Mouse (Mus musculus) neural tube, embryonic 14.5 days (tissue): ENCODE measurements around the gene Atxn2. TPM values are rescaled to one million over a fixed set of nuclear protein-coding genes. Genes with fewer than 3 reads are reported as not detected.
"Not testable (repeated sequence)": the region's sequence is repeated elsewhere in the genome, so short reads cannot be mapped to it uniquely, and the experiment has no call there.

Experiments
- ATAC-seq: fragments of 200-750 bp; cut with Nextera tagmentation; 2 replicates; pipeline ENCODE4 v1.8.0; 2017; ENCODE audit warnings: low read depth, mild to moderate bottlenecking, moderate TSS enrichment, moderate library complexity
- H3K27ac ChIP-seq: fragments of 300-500 bp; sonication (generic); 2 replicates; pipeline ENCODE4 v1.5.1; 2014; ENCODE audit warnings: low read depth, mild to moderate bottlenecking, control low read depth, low read length, moderate library complexity, mixed read lengths
- H3K27me3 ChIP-seq: fragments of 300-500 bp; sonication (generic); 2 replicates; pipeline ENCODE4 v1.6.1; 2014; ENCODE audit warnings: low read length; ENCODE audit not compliant: control insufficient read depth, insufficient read depth
- H3K36me3 ChIP-seq: fragments of 300-500 bp; sonication (generic); 2 replicates; pipeline ENCODE4 v1.6.1; 2014; ENCODE audit warnings: low read length, mixed read lengths; ENCODE audit not compliant: control insufficient read depth, insufficient read depth
- H3K4me1 ChIP-seq: fragments of 300-500 bp; sonication (generic); 2 replicates; pipeline ENCODE4 v1.6.1; 2014; ENCODE audit warnings: low read length; ENCODE audit not compliant: control insufficient read depth, insufficient read depth
- H3K4me2 ChIP-seq: fragments of 300-500 bp; sonication (generic); 2 replicates; pipeline ENCODE4 v1.6.1; 2014; ENCODE audit warnings: mild to moderate bottlenecking, low read depth, low read length, control low read depth
- H3K4me3 ChIP-seq: fragments of 300-500 bp; sonication (generic); 2 replicates; pipeline ENCODE4 v1.5.1; 2014; ENCODE audit warnings: low read depth, low read length, control low read depth, mixed read lengths
- H3K9ac ChIP-seq: fragments of 300-500 bp; sonication (generic); replicated peaks from 2 replicates; pipeline ENCODE4 v1.6.1; 2014; ENCODE audit warnings: low read depth, mild to moderate bottlenecking, control low read depth, low read length, mixed read lengths
- H3K9me3 ChIP-seq: fragments of 300-500 bp; sonication (generic); 2 replicates; pipeline ENCODE4 v1.6.1; 2016; ENCODE audit warnings: low read length; ENCODE audit not compliant: control insufficient read depth
- WGBS: fragments of 180-500 bp; shearing (Covaris S2); extraction: QIAGEN DNeasy Blood & Tissue Kit; methylation state at CpG from one replicate; pipeline ENCODE4 v1.1.7; 2014; 5-methylcytosine and 5-hydroxymethylcytosine counted together
- polyA plus RNA-seq: library from polyadenylated mRNA; unstranded; fragments of >200 nt; fragmentation: Nextera tagmentation; extraction: Ambion mirVana; gene quantifications from 2 replicates; pipeline ENCODE4 v1.2.1, GENCODE M21; 2014

Gene Atxn2
- polyA plus RNA-seq, 1 experiment from 2014 or later: 94.8 TPM

GRCm38 (mm10) chr5:121845361-121845760 is 134.2 kb downstream of the Atxn2 start:
- H3K4me3 ChIP-seq: no peak overlapping the region
- no peaks in the 10 kb centered on the region for H3K9me3 ChIP-seq
- no peak overlapping the region for H3K4me2 ChIP-seq
- peaks cover 16% of the 10 kb centered on the region for H3K4me1 ChIP-seq
- H3K27me3 ChIP-seq: peaks cover 12% of the 10 kb centered on the region
- no peak for ATAC-seq
- 29% methylated on average over 4 of the region's 4 CpGs for WGBS
- no peak overlapping the region for H3K27ac ChIP-seq
- H3K36me3 ChIP-seq: no peaks in the 10 kb centered on the region
- no peak overlapping the region for H3K9ac ChIP-seq

GRCm38 (mm10) chr5:121846322-121846721 is 135.2 kb downstream of the Atxn2 start:
- Histone ChIP-seq H3K4me1 (peaks cover 24% of the 10 kb centered on the region), H3K27me3 (peaks cover 12% of the 10 kb centered on the region), H3K4me2 (no peak overlapping the region), H3K9me3 (no peaks in the 10 kb centered on the region), H3K36me3 (0 out of 2 replicates have a peak, but pooled peaks cover under 1% of the 10 kb centered on the region), H3K27ac (no peak overlapping the region), H3K4me3 (no peak overlapping the region), H3K9ac (no peak overlapping the region)
- no peak for ATAC-seq
- 82% methylated on average over 11 of the region's 11 CpGs for WGBS

GRCm38 (mm10) chr5:121847269-121847668 is 136.1 kb downstream of the Atxn2 start:
- peaks cover 24% of the 10 kb centered on the region for H3K4me1 ChIP-seq
- not testable (repeated sequence) for H3K9me3 ChIP-seq, ATAC-seq, H3K27ac ChIP-seq, H3K9ac ChIP-seq, H3K36me3 ChIP-seq, H3K4me3 ChIP-seq, H3K4me2 ChIP-seq
- peaks cover 12% of the 10 kb centered on the region for H3K27me3 ChIP-seq
- WGBS: 80% methylated on average over 3 of the region's 3 CpGs

GRCm38 (mm10) chr5:121848035-121848519 is 136.9 kb downstream of the Atxn2 start:
- peaks cover 15% of the 10 kb centered on the region for H3K36me3 ChIP-seq
- peak overlapping the region; percentile 88 for H3K4me3 ChIP-seq
- peaks cover 24% of the 10 kb centered on the region for H3K4me1 ChIP-seq
- peaks cover 12% of the 10 kb centered on the region for H3K27me3 ChIP-seq
- no peak overlapping the region for H3K9ac ChIP-seq
- H3K27ac ChIP-seq: no peak overlapping the region
- ATAC-seq: no peak; the same call in 1 of the 2 replicates
- H3K9me3 ChIP-seq: no peaks in the 10 kb centered on the region
- peak overlapping the region; percentile 48 for H3K4me2 ChIP-seq
- under 1% methylated on average over 17 of the region's 17 CpGs for WGBS

DNA sequence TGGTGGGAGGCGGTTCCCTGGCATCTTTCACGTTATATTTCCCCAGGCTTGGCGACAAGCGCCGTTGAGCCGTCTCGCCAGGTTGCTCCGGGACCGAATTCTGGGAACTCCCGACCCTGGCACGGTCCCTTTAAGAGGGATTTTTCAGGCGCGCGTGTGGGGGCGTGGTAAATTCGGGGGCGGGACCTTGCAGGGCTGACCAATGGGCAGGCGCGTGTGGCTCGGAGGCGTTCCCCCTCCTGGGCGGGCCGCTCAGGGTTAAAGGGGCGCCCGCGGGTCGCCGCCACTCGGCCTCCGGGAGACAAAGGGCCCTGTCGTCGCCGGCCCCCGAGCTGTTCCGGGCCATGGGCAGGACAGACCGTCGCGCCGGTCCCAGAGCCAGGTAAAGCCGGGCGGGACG is 137.6 kb downstream of the Atxn2 start, which contains the start of gene Pheta1:
TSS of gene Pheta1 (plus strand) at position 242 of the 400 bp plus-strand sequence.
- ATAC-seq: peak; percentile 88
- H3K9ac ChIP-seq: peak within 1 kb of the TSS; percentile 79
- H3K27ac ChIP-seq: no peak within 1 kb of the TSS; the same call in 1 of the 2 replicates
- WGBS: under 1% methylated on average over 37 of the region's 42 CpGs
- H3K4me1 ChIP-seq: peaks cover 28% of the 10 kb centered on the region
- H3K27me3 ChIP-seq: peaks cover 5% of the 10 kb centered on the region
- peak within 1 kb of the TSS; percentile 48 for H3K4me2 ChIP-seq
- peaks cover 22% of the 10 kb centered on the region for H3K36me3 ChIP-seq
- peak within 1 kb of the TSS; percentile 88 for H3K4me3 ChIP-seq
- no peaks in the 10 kb centered on the region for H3K9me3 ChIP-seq

DNA sequence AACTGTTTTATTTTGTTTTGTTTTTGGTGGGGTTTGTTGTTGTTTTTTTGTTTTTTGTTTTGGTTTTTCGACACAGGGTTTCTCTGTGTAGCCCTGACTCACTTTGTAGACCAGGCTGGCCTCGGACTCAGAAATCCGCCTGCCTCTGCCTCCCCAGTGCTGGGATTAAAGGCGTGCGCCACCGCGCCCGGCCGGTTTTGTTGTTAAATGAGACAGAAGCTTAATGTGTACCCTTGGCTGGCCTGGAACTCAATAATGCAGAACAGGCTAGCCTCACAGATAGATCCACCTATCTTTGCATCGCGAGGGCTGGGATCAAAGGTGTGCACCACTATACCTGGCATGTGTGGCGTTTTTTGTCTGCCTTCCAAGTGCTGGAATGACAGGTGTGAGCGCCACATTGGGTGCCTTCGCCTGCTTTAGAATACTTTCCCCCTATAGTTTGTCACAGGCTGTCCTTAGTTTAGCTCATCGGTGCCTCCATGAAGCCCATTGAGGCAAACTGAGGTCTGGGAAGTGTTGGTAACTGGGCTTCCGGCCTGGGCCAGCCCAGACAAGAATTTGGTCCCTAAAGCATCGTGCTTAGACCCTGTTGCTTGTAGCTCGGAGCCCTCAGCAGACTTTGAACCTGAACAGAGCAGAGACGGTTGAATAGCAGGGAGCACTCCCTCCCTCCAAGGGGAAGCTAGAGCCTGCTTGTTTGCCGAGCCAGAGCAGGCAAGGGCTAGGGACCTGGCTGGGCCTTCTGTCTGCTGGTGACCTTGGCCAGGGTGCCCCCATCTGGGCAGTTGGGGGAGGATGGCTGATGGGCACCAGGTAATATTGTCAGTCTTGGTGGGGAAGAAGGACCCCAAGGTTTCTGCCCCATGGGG is 138.6 kb downstream of the Atxn2 start:
- Histone ChIP-seq H3K4me3 (peak overlapping the region; percentile 88), H3K27ac (no peak overlapping the region)

DNA sequence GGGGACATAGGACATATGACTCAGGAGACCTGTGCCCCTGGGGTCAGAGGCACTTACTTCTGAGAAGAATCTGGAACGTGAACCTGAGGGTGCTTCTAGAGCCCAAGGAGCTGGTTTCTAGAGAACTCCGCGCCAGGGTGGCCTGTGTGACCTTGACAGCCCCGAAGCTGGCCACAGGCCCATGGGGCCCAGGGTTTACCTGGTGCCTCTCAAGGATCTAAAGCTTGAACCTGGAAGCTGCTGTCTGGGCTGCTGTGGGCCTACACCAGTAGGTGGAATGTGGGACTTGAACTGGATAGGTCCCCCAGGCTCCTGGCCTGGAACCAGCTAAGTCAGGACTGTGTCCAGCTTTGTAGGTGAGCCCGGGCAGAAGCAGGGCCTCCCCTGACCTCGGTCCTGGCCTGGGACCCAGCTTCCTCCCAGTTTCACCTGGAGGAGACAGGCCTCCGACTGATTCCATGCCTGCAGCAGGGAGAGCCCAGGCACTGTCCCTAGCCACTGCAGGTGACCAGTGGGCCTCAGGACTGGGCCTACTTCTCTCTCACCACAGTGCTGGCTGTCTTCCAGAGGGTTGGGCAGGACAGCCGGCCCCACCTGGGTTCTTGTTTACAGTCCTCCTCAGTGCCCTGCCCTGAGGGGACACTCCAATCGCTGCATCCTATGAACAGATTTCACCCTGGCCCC is 142.4 kb downstream of the Atxn2 start:
- no peak overlapping the region for H3K27ac ChIP-seq
- no peaks in the 10 kb centered on the region for H3K9me3 ChIP-seq
- no peaks in the 10 kb centered on the region for H3K27me3 ChIP-seq
- no peak overlapping the region for H3K4me2 ChIP-seq
- 75% methylated on average over 9 of the region's 9 CpGs for WGBS
- ATAC-seq: no peak
- H3K9ac ChIP-seq: no peak overlapping the region
- H3K4me1 ChIP-seq: peaks cover 25% of the 10 kb centered on the region
- H3K4me3 ChIP-seq: no peak overlapping the region
- H3K36me3 ChIP-seq: peaks cover 24% of the 10 kb centered on the region

More for the DNA sequence above, 138.6 kb downstream of the Atxn2 start:
- Histone ChIP-seq H3K9ac (peak overlapping the region; percentile 79), H3K9me3 (no peaks in the 10 kb centered on the region), H3K36me3 (peaks cover 24% of the 10 kb centered on the region), H3K4me1 (peaks cover 31% of the 10 kb centered on the region), H3K27me3 (no peaks in the 10 kb centered on the region), H3K4me2 (peak overlapping the region; percentile 48)
- WGBS: 40% methylated on average over 20 of the region's 20 CpGs
- no peak for ATAC-seq

- no peak for ATAC-seq
- Histone ChIP-seq H3K4me1 (peaks cover 20% of the 10 kb centered on the region), H3K9ac (no peak overlapping the region), H3K27me3 (no peaks in the 10 kb centered on the region), H3K36me3 (peaks cover 24% of the 10 kb centered on the region), H3K9me3 (no peaks in the 10 kb centered on the region), H3K4me3 (no peak overlapping the region), H3K27ac (no peak overlapping the region), H3K4me2 (no peak overlapping the region)
- 76% methylated on average over 10 of the region's 10 CpGs for WGBS
Observed at GRCm38 (mm10) chr5:121854768-121855167, 143.6 kb downstream of the Atxn2 start.
